Mouse (Mus musculus) C2C12 (cell line): ENCODE data around the gene Mfge8.

Experiments
- CEBPB ChIP-seq: IDR thresholded peaks from one replicate; pipeline ENCODE4 v1.6.1; 2011; ENCODE audit warnings: low read depth, mild to moderate bottlenecking, control low read depth, moderate library complexity
- CTCF ChIP-seq: IDR thresholded peaks from one replicate; pipeline ENCODE4 v1.5.1; 2011; ENCODE audit not compliant: control insufficient read depth, insufficient read depth, insufficient read length
- FOSL1 ChIP-seq: IDR thresholded peaks from one replicate; pipeline ENCODE4 v1.8.0; 2011; ENCODE audit warnings: mild to moderate bottlenecking, low read length; ENCODE audit not compliant: poor library complexity, insufficient read depth, severe bottlenecking
- MAX ChIP-seq: IDR thresholded peaks from one replicate; pipeline ENCODE4 v1.6.1; 2011; ENCODE audit warnings: mild to moderate bottlenecking, control low read depth
- MYOD1 ChIP-seq: IDR thresholded peaks from one replicate; pipeline ENCODE4 v1.6.1; 2011; ENCODE audit warnings: low read depth; ENCODE audit not compliant: control insufficient read depth, insufficient read length
- MYOG ChIP-seq: IDR thresholded peaks from one replicate; pipeline ENCODE4 v1.6.1; 2011; ENCODE audit not compliant: control insufficient read depth, insufficient read length; ENCODE audit errors: extremely low read depth

- TF ChIP-seq CTCF: no peak
- TF ChIP-seq CEBPB: no peak
- TF ChIP-seq MYOG: no peak
- no peak for TF ChIP-seq MYOD1
- no peak for TF ChIP-seq MAX
- no peak for TF ChIP-seq FOSL1
Observed at GRCm38 (mm10) chr7:79139891-79140591, 8.8 kb downstream of the Mfge8 start.
